Mouse (Mus musculus) forebrain, embryonic 15.5 days (tissue): Measurements from ENCODE around the gene Polr3c. TPM values are rescaled to one million over a fixed set of nuclear protein-coding genes. Genes with fewer than 3 reads are reported as not detected.

Experiments
- ATAC-seq: fragments of 200-750 bp; cut with Nextera tagmentation; replicated peaks from 2 replicates; pipeline ENCODE4 v1.8.0; 2017; ENCODE audit warnings: mild to moderate bottlenecking, moderate TSS enrichment, moderate library complexity
- H3K27ac ChIP-seq: fragments of 300-500 bp; sonication (generic); replicated peaks from 2 replicates; pipeline ENCODE4 v1.5.1; 2015; ENCODE audit warnings: mild to moderate bottlenecking, inconsistent platforms
- H3K27me3 ChIP-seq: fragments of 300-500 bp; sonication (generic); 2 replicates; pipeline ENCODE4 v1.6.1; 2015; ENCODE audit warnings: inconsistent platforms
- H3K36me3 ChIP-seq: fragments of 300-500 bp; sonication (generic); 2 replicates; pipeline ENCODE4 v1.6.1; 2015; ENCODE audit warnings: mild to moderate bottlenecking, inconsistent platforms
- H3K4me1 ChIP-seq: fragments of 300-500 bp; sonication (generic); 2 replicates; pipeline ENCODE4 v1.6.1; 2015; ENCODE audit warnings: inconsistent platforms
- H3K4me2 ChIP-seq: fragments of 300-500 bp; sonication (generic); replicated peaks from 2 replicates; pipeline ENCODE4 v1.6.1; 2015; ENCODE audit warnings: mild to moderate bottlenecking, inconsistent platforms
- H3K4me3 ChIP-seq: fragments of 300-500 bp; sonication (generic); 2 replicates; pipeline ENCODE4 v1.5.1; 2015; ENCODE audit warnings: mild to moderate bottlenecking, inconsistent platforms
- H3K9ac ChIP-seq: fragments of 300-500 bp; sonication (generic); replicated peaks from 2 replicates; pipeline ENCODE4 v1.6.1; 2015; ENCODE audit warnings: mild to moderate bottlenecking, inconsistent platforms
- H3K9me3 ChIP-seq: fragments of 300-500 bp; sonication (generic); 2 replicates; pipeline ENCODE4 v1.6.1; 2016; ENCODE audit warnings: inconsistent platforms
- WGBS: fragments of 180-500 bp; shearing (Covaris S2); methylation state at CpG from one replicate; pipeline ENCODE4 v1.1.7; 2015; ENCODE audit warnings: mixed read lengths; 5-methylcytosine and 5-hydroxymethylcytosine counted together
- polyA plus RNA-seq: library from polyadenylated mRNA; unstranded; fragments of >200 nt; fragmentation: Nextera tagmentation; extraction: Ambion mirVana; gene quantifications from 2 replicates; pipeline ENCODE4 v1.2.1, GENCODE M21; 2015

Polr3c gene
- polyA plus RNA-seq, 1 experiment from 2014 or later, result 33.5 TPM

DNA sequence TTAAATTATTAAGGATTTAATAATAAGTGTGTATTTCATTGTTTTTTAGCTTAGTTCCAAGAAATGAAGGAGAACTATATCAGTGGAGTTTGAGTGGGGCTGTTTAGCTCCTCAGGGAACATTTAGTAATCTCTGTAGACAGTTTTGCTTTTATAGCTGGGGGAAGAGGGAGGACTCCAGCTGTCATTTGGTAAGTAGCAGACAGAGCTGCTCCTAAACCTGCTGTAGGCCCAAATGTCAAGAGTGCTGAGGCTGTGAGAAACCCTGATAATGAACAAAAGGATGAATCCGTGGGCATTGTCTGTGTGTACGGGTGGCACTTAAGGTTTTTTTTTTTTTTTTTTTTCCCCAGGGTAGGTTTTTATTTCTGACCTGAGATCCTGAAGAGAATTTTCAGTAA lies 7.8 kb upstream of the Polr3c start:
- Histone ChIP-seq H3K9me3 (no peaks in the 10 kb centered on the region), H3K36me3 (no peaks in the 10 kb centered on the region), H3K4me2 (no peak overlapping the region), H3K4me1 (no peaks in the 10 kb centered on the region), H3K27ac (no peak overlapping the region), H3K9ac (no peak overlapping the region), H3K27me3 (no peaks in the 10 kb centered on the region), H3K4me3 (no peak overlapping the region)
- ATAC-seq, result no peak
- WGBS, result 86% methylated on average over 2 of the region's 2 CpGs

GRCm38 (mm10) chr3:96733984-96734383 lies 6.6 kb upstream of the Polr3c start:
- H3K9me3 ChIP-seq, result no peaks in the 10 kb centered on the region
- peaks cover 10% of the 10 kb centered on the region for H3K4me1 ChIP-seq
- no peak overlapping the region for H3K4me2 ChIP-seq
- no peak for ATAC-seq
- no peak overlapping the region for H3K4me3 ChIP-seq
- H3K27me3 ChIP-seq, result no peaks in the 10 kb centered on the region
- no peaks in the 10 kb centered on the region for H3K36me3 ChIP-seq
- H3K27ac ChIP-seq, result no peak overlapping the region
- WGBS, result 100% methylated on average over 1 of the region's 1 CpGs
- H3K9ac ChIP-seq, result no peak overlapping the region

DNA sequence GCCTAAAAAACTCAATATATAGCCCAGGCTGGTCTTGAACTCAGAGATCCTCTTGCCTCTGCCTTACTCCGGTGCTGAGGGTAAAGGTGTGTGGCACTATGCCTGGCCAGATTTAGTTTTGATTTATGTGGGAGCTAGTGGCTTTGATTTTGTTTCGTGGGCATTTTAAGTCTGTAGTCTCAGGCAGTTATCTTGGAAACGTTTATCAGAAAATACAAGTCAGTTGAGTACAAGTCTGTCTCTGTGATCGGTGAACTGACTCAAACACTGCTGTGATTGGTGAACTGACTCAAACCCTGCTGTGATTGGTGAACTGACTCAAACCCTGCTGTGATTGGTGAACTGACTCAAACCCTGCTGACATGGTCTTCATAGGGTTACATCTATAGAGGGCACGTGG lies 3.4 kb upstream of the Polr3c start:
- 78% methylated on average over 5 of the region's 5 CpGs for WGBS
- no peak for ATAC-seq
- H3K4me3 ChIP-seq, result no peak overlapping the region

GRCm38 (mm10) chr3:96729403-96729784 lies 2.0 kb upstream of the Polr3c start:
- H3K4me3 ChIP-seq, result no peak overlapping the region
- WGBS, result 85% methylated on average over 3 of the region's 3 CpGs
- H3K9me3 ChIP-seq, result no peaks in the 10 kb centered on the region
- no peaks in the 10 kb centered on the region for H3K36me3 ChIP-seq
- ATAC-seq, result no peak
- H3K27me3 ChIP-seq, result no peaks in the 10 kb centered on the region
- peak overlapping the region; percentile 73; the same call in 1 of the 2 replicates for H3K9ac ChIP-seq
- H3K27ac ChIP-seq, result no peak overlapping the region
- peaks cover 28% of the 10 kb centered on the region for H3K4me1 ChIP-seq
- H3K4me2 ChIP-seq, result peak overlapping the region; percentile 54; the same call in 1 of the 2 replicates

More for the DNA sequence above, 3.4 kb upstream of the Polr3c start:
- no peaks in the 10 kb centered on the region for H3K27me3 ChIP-seq
- peaks cover 25% of the 10 kb centered on the region for H3K4me1 ChIP-seq
- H3K4me2 ChIP-seq, result no peak overlapping the region
- H3K9ac ChIP-seq, result no peak overlapping the region
- H3K36me3 ChIP-seq, result no peaks in the 10 kb centered on the region
- H3K27ac ChIP-seq, result no peak overlapping the region
- H3K9me3 ChIP-seq, result no peaks in the 10 kb centered on the region

DNA sequence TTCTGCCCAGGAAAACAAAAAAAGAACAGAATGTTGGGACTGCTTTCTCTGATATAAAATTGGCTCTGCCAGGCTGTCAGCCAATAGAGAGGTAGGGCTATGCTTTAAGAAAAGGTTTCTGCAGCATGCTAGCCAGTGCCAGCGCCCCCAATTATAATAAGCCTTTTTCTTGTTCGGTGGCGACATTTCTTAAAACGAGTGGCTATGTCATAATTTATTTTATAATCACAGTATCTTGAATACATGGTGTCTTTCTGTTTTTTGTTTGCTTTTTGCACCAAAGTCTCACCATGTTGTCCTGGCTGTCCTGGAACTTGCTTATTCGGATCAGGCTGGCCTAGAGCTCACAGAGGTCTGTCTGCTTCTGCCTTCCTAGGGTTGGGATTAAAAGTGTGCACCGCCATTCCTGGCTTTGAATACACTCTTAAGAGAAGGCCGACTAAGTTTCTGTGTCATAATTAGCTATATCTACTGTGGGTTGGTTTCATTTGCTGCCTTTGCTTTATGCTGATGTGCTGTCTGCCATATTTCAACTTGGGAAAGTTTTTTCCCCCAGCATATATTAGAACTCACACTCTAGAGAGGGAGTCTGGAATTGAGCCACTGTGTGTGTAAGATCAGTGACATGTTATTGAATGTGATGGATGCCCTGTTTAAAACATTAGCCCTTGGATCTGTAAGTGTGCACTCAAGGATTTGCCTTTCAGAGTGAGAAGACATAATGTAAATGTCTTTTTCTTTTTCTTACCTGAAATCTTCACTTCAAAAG lies 1.4 kb upstream of the Polr3c start:
- Histone ChIP-seq H3K4me2 (peak overlapping the region; percentile 54), H3K36me3 (peaks cover under 1% of the 10 kb centered on the region; the same call in 1 of the 2 replicates), H3K9me3 (no peaks in the 10 kb centered on the region), H3K4me1 (peaks cover 28% of the 10 kb centered on the region), H3K27me3 (no peaks in the 10 kb centered on the region), H3K4me3 (peak overlapping the region; percentile 87), H3K9ac (peak overlapping the region; percentile 73), H3K27ac (peak overlapping the region; percentile 79)
- WGBS, result 31% methylated on average over 7 of the region's 7 CpGs
- ATAC-seq, result no peak

DNA sequence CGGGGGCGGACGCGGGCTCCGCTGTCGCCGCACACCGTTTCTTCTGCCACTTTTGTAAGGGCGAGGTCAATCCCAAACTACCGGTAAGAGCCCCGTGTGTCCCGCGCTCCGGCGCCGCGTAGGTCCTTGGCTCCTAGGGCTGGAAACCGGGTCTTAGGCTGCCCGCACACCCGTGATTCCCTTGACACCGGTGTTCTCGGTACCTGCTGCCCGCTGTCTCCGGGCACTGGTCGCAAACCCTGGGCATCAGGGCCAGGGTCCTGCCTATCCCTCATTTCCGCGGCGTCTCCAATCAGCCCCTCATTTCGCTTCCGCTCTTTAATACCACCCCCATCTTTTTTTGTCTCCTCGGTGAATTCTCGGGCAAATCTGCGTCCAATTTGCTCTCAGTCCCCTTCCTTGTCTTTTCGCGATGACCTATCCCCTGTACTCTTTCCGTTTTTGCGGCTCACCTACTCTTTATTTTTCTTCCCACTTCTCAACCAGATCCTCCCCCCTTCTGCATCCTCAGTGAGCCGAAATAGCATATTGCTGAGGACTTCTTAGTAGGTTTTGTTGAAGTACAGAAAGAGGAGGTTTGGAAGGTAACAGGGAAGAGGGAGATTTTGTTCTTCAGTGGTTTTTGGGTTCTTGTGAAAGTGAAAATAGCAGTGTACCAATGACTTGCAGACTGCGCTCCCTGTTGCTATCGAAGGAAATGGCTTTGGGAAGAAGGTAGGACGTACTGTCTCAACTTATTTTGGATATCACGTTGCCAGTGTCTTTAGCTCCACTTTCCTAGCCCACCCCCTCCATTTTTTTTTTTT lies 603 bp upstream of the Polr3c start:
- under 1% methylated on average over 42 of the region's 42 CpGs for WGBS
- ATAC-seq, result peak; percentile 69
- H3K9ac ChIP-seq, result peak overlapping the region; percentile 73

DNA sequence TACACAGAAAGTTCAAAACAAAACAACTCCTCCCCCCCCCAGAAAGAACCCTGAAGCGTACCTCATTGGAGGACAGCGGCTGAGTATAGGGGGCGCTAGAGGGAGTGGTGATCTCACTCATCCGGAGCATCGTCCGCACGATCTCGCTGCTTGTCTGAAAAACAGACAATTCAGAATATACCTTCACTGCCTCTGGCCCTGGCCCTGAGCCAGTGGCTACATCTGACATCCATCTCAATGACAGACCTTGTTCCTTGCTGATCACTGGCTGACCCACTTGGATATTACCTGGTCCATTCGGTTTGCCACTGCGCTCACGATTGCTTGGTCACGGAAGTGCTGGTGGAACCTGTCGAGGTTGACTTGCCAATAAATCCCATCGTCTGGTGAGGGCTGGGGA lies 8.3 kb downstream of the Polr3c start:
- Histone ChIP-seq H3K4me1 (no peaks in the 10 kb centered on the region), H3K4me3 (no peak overlapping the region), H3K9ac (no peak overlapping the region), H3K36me3 (peaks cover 35% of the 10 kb centered on the region), H3K4me2 (no peak overlapping the region), H3K27me3 (no peaks in the 10 kb centered on the region), H3K9me3 (no peaks in the 10 kb centered on the region), H3K27ac (no peak overlapping the region)
- WGBS, result 35% methylated on average over 14 of the region's 14 CpGs
- ATAC-seq, result no peak

More for the DNA sequence above, 603 bp upstream of the Polr3c start:
- Histone ChIP-seq H3K27me3 (no peaks in the 10 kb centered on the region), H3K36me3 (peaks cover 3% of the 10 kb centered on the region; the same call in 1 of the 2 replicates), H3K4me3 (peak overlapping the region; percentile 87), H3K9me3 (no peaks in the 10 kb centered on the region), H3K4me2 (peak overlapping the region; percentile 54), H3K27ac (peak overlapping the region; percentile 79), H3K4me1 (peaks cover 28% of the 10 kb centered on the region)

DNA sequence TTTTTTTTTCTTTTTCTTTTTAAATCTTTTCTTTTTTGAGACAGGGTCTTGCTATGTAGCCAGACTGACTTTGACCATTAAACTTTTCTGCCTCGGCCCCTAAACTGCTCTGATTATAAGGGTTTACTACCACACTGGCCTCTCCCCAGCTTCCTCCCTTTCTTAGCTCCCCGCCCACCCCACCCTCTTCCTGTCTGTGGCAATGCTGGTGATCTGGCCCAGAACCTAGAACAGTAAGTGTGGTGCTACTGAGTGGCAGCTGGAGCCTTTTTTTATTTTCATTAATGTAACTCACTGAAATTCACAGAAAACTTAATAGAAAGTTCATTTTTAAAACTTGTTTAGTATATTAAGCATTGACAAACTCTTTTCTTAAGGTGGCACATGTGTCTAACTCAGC lies 11.6 kb downstream of the Polr3c start:
- H3K9me3 ChIP-seq, result no peaks in the 10 kb centered on the region
- 86% methylated on average over 2 of the region's 2 CpGs for WGBS
- no peak overlapping the region for H3K27ac ChIP-seq
- no peak for ATAC-seq
- H3K4me1 ChIP-seq, result no peaks in the 10 kb centered on the region
- H3K9ac ChIP-seq, result no peak overlapping the region
- no peak overlapping the region for H3K4me2 ChIP-seq
- peaks cover 47% of the 10 kb centered on the region for H3K36me3 ChIP-seq
- no peaks in the 10 kb centered on the region for H3K27me3 ChIP-seq
- H3K4me3 ChIP-seq, result no peak overlapping the region

- Histone ChIP-seq H3K4me2 (no peak overlapping the region), H3K4me1 (no peaks in the 10 kb centered on the region), H3K27me3 (no peaks in the 10 kb centered on the region), H3K9me3 (no peaks in the 10 kb centered on the region), H3K36me3 (peaks cover 54% of the 10 kb centered on the region), H3K4me3 (no peak overlapping the region), H3K9ac (no peak overlapping the region), H3K27ac (no peak overlapping the region)
- 94% methylated on average over 5 of the region's 5 CpGs for WGBS
- no peak for ATAC-seq
These were observed 13.1 kb downstream of the Polr3c start for GRCm38 (mm10) chr3:96714286-96714685.

- H3K36me3 ChIP-seq, result peaks cover 43% of the 10 kb centered on the region
- peak overlapping the region; percentile 60; the same call in 1 of the 2 replicates for H3K4me3 ChIP-seq
- H3K4me1 ChIP-seq, result peaks cover 6% of the 10 kb centered on the region; the same call in 1 of the 2 replicates
- peak overlapping the region; percentile 81; the same call in 1 of the 2 replicates for H3K9ac ChIP-seq
- H3K27ac ChIP-seq, result no peak overlapping the region
- peak overlapping the region; percentile 98 for H3K4me2 ChIP-seq
- WGBS, result 51% methylated on average over 2 of the region's 2 CpGs
- ATAC-seq, result no peak; the same call in 1 of the 2 replicates
- H3K27me3 ChIP-seq, result no peaks in the 10 kb centered on the region
- no peaks in the 10 kb centered on the region for H3K9me3 ChIP-seq
These were observed 18.8 kb downstream of the Polr3c start for GRCm38 (mm10) chr3:96708684-96709064.

- Histone ChIP-seq H3K4me3 (peak within 1 kb of the TSS; percentile 60), H3K4me2 (peak within 1 kb of the TSS; percentile 98), H3K27me3 (no peaks in the 10 kb centered on the region), H3K36me3 (peaks cover 38% of the 10 kb centered on the region), H3K9me3 (no peaks in the 10 kb centered on the region), H3K27ac (no peak within 1 kb of the TSS), H3K9ac (peak within 1 kb of the TSS; percentile 81), H3K4me1 (peaks cover 6% of the 10 kb centered on the region; the same call in 1 of the 2 replicates)
- peak; percentile 85 for ATAC-seq
- WGBS, result 5% methylated on average over 42 of the region's 42 CpGs
These were observed 19.3 kb downstream of the Polr3c start, which contains the start of gene Nudt17 for GRCm38 (mm10) chr3:96707903-96708683. TSS of gene Nudt17 (minus strand) at chr3:96708562.
